Mouse (Mus musculus) heart, postnatal 0 days (tissue): ENCODE results near the gene 4933424G06Rik.
A peak's percentile ranks its signal among the peaks of the same experiment; 100 is the strongest.

Experiments
- CTCF ChIP-seq: IDR thresholded peaks from 2 replicates; pipeline ENCODE4 v1.5.1; 2016; ENCODE audit warnings: antibody characterized with exemption, control low read depth, low read depth
- EP300 ChIP-seq: IDR thresholded peaks from 2 replicates; pipeline ENCODE4 v1.6.1; 2016; ENCODE audit warnings: antibody characterized with exemption, low read depth

DNA sequence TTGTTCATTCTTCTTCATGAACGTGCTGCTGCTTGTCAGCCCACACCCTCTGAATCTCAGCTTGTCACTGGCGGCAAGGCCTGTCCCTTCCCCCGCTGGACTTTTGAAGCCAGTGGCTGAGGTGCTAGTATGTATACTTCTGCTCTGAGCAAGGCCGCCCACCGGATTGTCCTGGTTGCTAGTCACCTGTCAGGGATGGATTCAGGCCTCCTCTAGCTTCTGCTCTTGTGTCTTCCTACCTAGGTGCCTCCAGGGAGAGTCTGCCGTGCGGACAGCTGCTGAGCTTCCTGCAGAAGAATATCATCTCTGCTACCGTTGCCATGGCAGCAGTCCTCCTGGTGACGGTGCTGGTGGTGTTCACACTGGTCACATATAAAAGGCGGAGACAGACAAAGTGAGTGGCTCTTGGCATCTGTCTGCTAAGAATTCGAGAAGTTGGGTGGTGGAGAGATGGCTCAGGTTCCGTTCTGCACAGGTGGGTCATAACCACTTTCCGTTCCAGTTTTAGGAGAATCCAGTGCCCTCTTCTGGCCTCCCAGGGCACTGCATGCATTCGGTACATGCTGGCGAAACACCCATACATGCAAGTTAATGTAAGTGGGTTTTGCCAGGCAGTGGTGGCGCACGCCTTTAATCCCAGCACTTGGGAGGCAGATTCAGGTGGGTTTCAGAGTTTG, 34.5 kb downstream of the 4933424G06Rik start:
- no peak for TF ChIP-seq EP300
- TF ChIP-seq CTCF, result peak; percentile 71
